Mouse (Mus musculus): ENCODE measurements around the gene Rgs19. TPM values are rescaled to one million over a fixed set of nuclear protein-coding genes. Genes with fewer than 3 reads are reported as not detected.

Rgs19 gene
- polyA plus RNA-seq, 2 experiments: 92.8 to 124 TPM

GRCm38 (mm10) chr2:181698241-181698640 lies 4.5 kb upstream of the Rgs19 start, which contains the start of gene Lkaaear1:
Gene Lkaaear1 (minus strand): TSS chr2:181698442.
- ATAC-seq (ENCODE audit: low FRiP score, low read depth): no peak
- Histone ChIP-seq H3K4me3 (replicated peaks; ENCODE audit: low read length) (no peak within 1 kb of the TSS), H3K27ac (replicated peaks; ENCODE audit: low read depth, low read length) (no peak within 1 kb of the TSS), H3K36me3 (ENCODE audit: control insufficient read depth, insufficient read depth, low read length) (no peaks in the 10 kb centered on the region), H3K4me1 (ENCODE audit: control insufficient read depth, insufficient read depth, low read length) (0 out of 2 replicates have a peak, but pooled peaks cover 3% of the 10 kb centered on the region), H3K9me3 (ENCODE audit: control insufficient read depth, low read length) (no peaks in the 10 kb centered on the region), H3K4me2 (replicated peaks; ENCODE audit: low read depth, low read length, severe bottlenecking) (no peak within 1 kb of the TSS), H3K9ac (ENCODE audit: low read depth, low read length, severe bottlenecking) (no peak within 1 kb of the TSS), H3K27me3 (ENCODE audit: control insufficient read depth, insufficient read depth, low read length) (no peaks in the 10 kb centered on the region)
- TF ChIP-seq POLR2A (IDR thresholded peaks at IDR 0.05; ENCODE audit: borderline replicate concordance, extremely low read depth, insufficient read depth, insufficient read length): no peak
- 56% methylated on average over 5 of the region's 5 CpGs for WGBS
- DNase-seq (ENCODE audit: low spot score): no peak

GRCm38 (mm10) chr2:181696801-181697420 lies 3.1 kb upstream of the Rgs19 start:
- DNase-seq (ENCODE audit: low spot score) (no peak), ATAC-seq (ENCODE audit: low FRiP score, low read depth) (no peak)
- Histone ChIP-seq H3K9me3 (ENCODE audit: control insufficient read depth, low read length) (no peaks in the 10 kb centered on the region), H3K27me3 (ENCODE audit: control insufficient read depth, insufficient read depth, low read length) (no peaks in the 10 kb centered on the region), H3K9ac (ENCODE audit: low read depth, low read length, severe bottlenecking) (no peak overlapping the region), H3K27ac (replicated peaks; ENCODE audit: low read depth, low read length) (no peak overlapping the region), H3K4me1 (ENCODE audit: control insufficient read depth, insufficient read depth, low read length) (peaks cover 9% of the 10 kb centered on the region), H3K4me2 (replicated peaks; ENCODE audit: low read depth, low read length, severe bottlenecking) (no peak overlapping the region), H3K36me3 (ENCODE audit: control insufficient read depth, insufficient read depth, low read length) (no peaks in the 10 kb centered on the region; the same call in 1 of the 2 replicates), H3K4me3 (replicated peaks; ENCODE audit: low read length) (no peak overlapping the region)
- WGBS: 67% methylated on average over 33 of the region's 33 CpGs
- TF ChIP-seq POLR2A (IDR thresholded peaks at IDR 0.05; ENCODE audit: borderline replicate concordance, extremely low read depth, insufficient read depth, insufficient read length): no peak

GRCm38 (mm10) chr2:181695776-181696175 lies 2.0 kb upstream of the Rgs19 start:
- no peak overlapping the region for H3K4me2 ChIP-seq (replicated peaks; ENCODE audit: low read depth, low read length, severe bottlenecking)
- no peak overlapping the region for H3K4me3 ChIP-seq (replicated peaks; ENCODE audit: low read length)
- peaks cover 5% of the 10 kb centered on the region for H3K36me3 ChIP-seq (ENCODE audit: control insufficient read depth, insufficient read depth, low read length)
- H3K9me3 ChIP-seq (ENCODE audit: control insufficient read depth, low read length): no peaks in the 10 kb centered on the region
- DNase-seq (ENCODE audit: low spot score) (no peak), ATAC-seq (ENCODE audit: low FRiP score, low read depth) (no peak)
- no peaks in the 10 kb centered on the region for H3K27me3 ChIP-seq (ENCODE audit: control insufficient read depth, insufficient read depth, low read length)
- no peak for TF ChIP-seq POLR2A (IDR thresholded peaks at IDR 0.05; ENCODE audit: borderline replicate concordance, extremely low read depth, insufficient read depth, insufficient read length)
- no peak overlapping the region for H3K27ac ChIP-seq (replicated peaks; ENCODE audit: low read depth, low read length)
- H3K9ac ChIP-seq (ENCODE audit: low read depth, low read length, severe bottlenecking): no peak overlapping the region
- H3K4me1 ChIP-seq (ENCODE audit: control insufficient read depth, insufficient read depth, low read length): peaks cover 9% of the 10 kb centered on the region
- WGBS: 67% methylated on average over 1 of the region's 1 CpGs

GRCm38 (mm10) chr2:181694581-181694980 lies 804 bp upstream of the Rgs19 start:
- Histone ChIP-seq H3K4me2 (replicated peaks; ENCODE audit: low read depth, low read length, severe bottlenecking) (peak overlapping the region; percentile 92), H3K4me3 (replicated peaks; ENCODE audit: low read length) (0 out of 2 replicates have a peak overlapping the region, but pooled peaks have one; percentile 72), H3K36me3 (ENCODE audit: control insufficient read depth, insufficient read depth, low read length) (peaks cover 15% of the 10 kb centered on the region), H3K27ac (replicated peaks; ENCODE audit: low read depth, low read length) (no peak overlapping the region), H3K9me3 (ENCODE audit: control insufficient read depth, low read length) (no peaks in the 10 kb centered on the region), H3K4me1 (ENCODE audit: control insufficient read depth, insufficient read depth, low read length) (peaks cover 9% of the 10 kb centered on the region), H3K27me3 (ENCODE audit: control insufficient read depth, insufficient read depth, low read length) (no peaks in the 10 kb centered on the region), H3K9ac (ENCODE audit: low read depth, low read length, severe bottlenecking) (peak overlapping the region; percentile 81; the same call in 1 of the 2 replicates)
- ATAC-seq (ENCODE audit: low FRiP score, low read depth): no peak
- DNase-seq (ENCODE audit: low spot score): no peak
- TF ChIP-seq POLR2A (IDR thresholded peaks at IDR 0.05; ENCODE audit: borderline replicate concordance, extremely low read depth, insufficient read depth, insufficient read length): no peak
- WGBS: 88% methylated on average over 3 of the region's 3 CpGs

GRCm38 (mm10) chr2:181692304-181692703 lies 1.5 kb downstream of the Rgs19 start:
- no peaks in the 10 kb centered on the region for H3K9me3 ChIP-seq (ENCODE audit: control insufficient read depth, low read length)
- DNase-seq (ENCODE audit: low spot score) (no peak), ATAC-seq (ENCODE audit: low FRiP score, low read depth) (no peak)
- H3K4me1 ChIP-seq (ENCODE audit: control insufficient read depth, insufficient read depth, low read length): peaks cover 9% of the 10 kb centered on the region
- H3K4me3 ChIP-seq (replicated peaks; ENCODE audit: low read length): peak overlapping the region; percentile 72
- no peak for TF ChIP-seq POLR2A (IDR thresholded peaks at IDR 0.05; ENCODE audit: borderline replicate concordance, extremely low read depth, insufficient read depth, insufficient read length)
- 87% methylated on average over 3 of the region's 3 CpGs for WGBS
- peaks cover 32% of the 10 kb centered on the region for H3K36me3 ChIP-seq (ENCODE audit: control insufficient read depth, insufficient read depth, low read length)
- H3K4me2 ChIP-seq (replicated peaks; ENCODE audit: low read depth, low read length, severe bottlenecking): peak overlapping the region; percentile 92
- no peaks in the 10 kb centered on the region for H3K27me3 ChIP-seq (ENCODE audit: control insufficient read depth, insufficient read depth, low read length)
- no peak overlapping the region for H3K9ac ChIP-seq (ENCODE audit: low read depth, low read length, severe bottlenecking)
- H3K27ac ChIP-seq (replicated peaks; ENCODE audit: low read depth, low read length): no peak overlapping the region

All from limb, embryonic 14.5 days (tissue).